Mouse (Mus musculus) T-cell, adult 66 days (primary cell): ENCODE data around the gene Canx. TPM values are rescaled to one million over a fixed set of nuclear protein-coding genes. Genes with fewer than 3 reads are reported as not detected.

Experiments used
- total RNA-seq, 2 experiments: library from RNA; stranded (reverse); gene quantifications; 3 replicates in 1 of 2; 4 replicates in 1 of 2; pipeline ENCODE4 v1.2.4; 2023

Canx gene
- total RNA-seq = 100 to 1,000 TPM; 170 to 196 TPM

GRCm38 (mm10) chr11:50325496-50326301 lies at the start of gene Canx:
TSS of gene Canx (minus strand) at chr11:50325673.

DNA sequence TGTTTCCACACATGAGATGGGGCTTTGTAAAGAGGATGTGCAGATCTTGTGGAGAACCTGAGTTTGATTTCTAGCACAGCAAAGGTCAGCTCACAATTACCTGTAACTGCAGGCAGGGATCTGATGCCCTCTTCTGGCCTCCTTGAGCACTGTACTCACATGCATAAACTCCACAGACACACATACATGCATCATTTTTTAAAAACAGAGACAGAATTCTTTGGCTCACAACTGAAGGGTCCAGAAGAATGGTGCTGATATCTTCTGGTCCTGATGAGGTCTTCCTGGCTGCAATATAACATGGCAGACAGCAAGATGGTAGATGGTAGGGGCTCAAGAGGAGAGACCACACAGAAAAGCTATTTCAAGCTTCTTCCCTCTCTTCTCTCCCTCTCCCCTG lies 28.7 kb upstream of the Canx start, which contains the start of gene Cby3:
TSS of gene Cby3 (plus strand) at position 301 of the 400 bp plus-strand sequence.

DNA sequence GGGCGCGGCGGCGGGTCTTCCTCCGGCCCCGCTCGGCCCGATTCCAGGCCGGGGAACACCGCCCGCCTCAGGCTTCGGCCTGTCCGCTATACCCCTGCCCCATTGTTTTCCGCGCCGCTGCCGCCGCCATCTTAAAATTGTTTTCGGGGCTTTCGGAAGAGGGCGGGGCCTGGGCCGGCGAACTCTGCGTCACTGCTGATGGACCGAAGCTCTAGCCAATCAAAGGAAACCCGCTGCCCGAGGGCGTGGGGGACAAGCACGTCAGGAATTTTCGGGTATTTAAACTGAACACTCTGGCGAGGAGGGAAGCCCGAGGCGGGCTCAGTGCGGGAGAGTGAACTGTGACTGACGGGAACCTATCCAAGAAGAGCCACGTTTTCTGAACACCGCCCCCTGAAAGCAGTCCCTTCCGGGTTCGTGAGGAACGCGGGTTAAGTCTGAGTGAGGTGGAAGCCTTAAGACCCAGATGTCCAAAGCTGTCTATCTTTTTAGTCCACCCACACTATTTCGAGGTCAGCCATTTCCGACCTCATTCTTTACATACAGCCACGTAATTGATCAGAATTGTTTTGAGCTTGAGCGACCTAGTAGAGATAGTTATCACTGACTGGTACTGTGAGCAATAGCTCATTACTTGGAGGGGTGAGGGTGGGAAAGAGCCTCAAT lies 33.1 kb downstream of the Canx start, which contains the start of gene Maml1:
TSS of gene Maml1 (minus strand) at position 122 of the 666 bp plus-strand sequence.

Other genes starting within 250 kb of the Canx start
- gene Tbc1d9b, start 194.3 kb downstream of the Canx start, total RNA-seq = 10 to 100 TPM; 74.5 to 79.3 TPM
- gene Mrnip, start 151.2 kb downstream of the Canx start, total RNA-seq = 1 to 10 TPM; 3.8 to 4.2 TPM
- 100 to 1,000 TPM; 403 to 404 TPM for gene Sqstm1, start 114.8 kb downstream of the Canx start, total RNA-seq
- gene Mgat4b, start 114.8 kb downstream of the Canx start, total RNA-seq = 10 to 100 TPM; 10.4 to 14.6 TPM
- not detected for gene Ltc4s, start 87.1 kb downstream of the Canx start, total RNA-seq
- 10 to 100 TPM; 42.7 to 44.5 TPM for gene Maml1, start 33.4 kb downstream of the Canx start, total RNA-seq
- not detected for gene Cby3, start 28.8 kb upstream of the Canx start, total RNA-seq
- 1,000 to 10,000 TPM in 1 of 2 experiments, 100 to 1,000 TPM in 1; 983 to 1,083 TPM for gene Hnrnph1, start 51.3 kb upstream of the Canx start, total RNA-seq
- 10 to 100 TPM; 21.1 to 21.9 TPM for gene Rufy1, start 105.5 kb upstream of the Canx start, total RNA-seq